Mouse (Mus musculus): ENCODE data around the gene Thap8. TPM values are rescaled to one million over a fixed set of nuclear protein-coding genes. Genes with fewer than 3 reads are reported as not detected.

Thap8 gene
- polyA plus RNA-seq, 1 experiment = 0.21 TPM

DNA sequence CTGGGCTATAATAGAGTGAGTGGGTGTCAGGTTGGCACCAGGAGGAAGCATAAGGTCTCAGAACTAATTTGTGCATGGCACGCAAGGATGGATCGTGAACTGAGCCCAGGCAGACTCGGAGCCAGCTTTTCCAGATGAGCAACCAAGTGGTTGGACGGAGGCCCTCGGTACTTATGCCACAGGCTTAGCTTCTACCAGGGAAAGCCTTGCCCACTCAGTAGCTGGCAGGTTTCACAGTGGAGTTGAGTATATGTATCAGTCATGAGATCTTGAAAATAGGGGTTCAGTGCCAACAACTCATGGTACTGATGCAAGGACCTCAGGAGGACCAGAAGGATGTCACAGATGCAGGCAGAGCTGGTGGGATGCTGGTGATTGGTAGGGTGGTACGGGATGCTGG, 55.8 kb downstream of the Thap8 start:
- Histone ChIP-seq H3K4me3 (replicated peaks; ENCODE audit: extremely low read depth, low read depth, low read length) (no peak overlapping the region), H3K4me1 (ENCODE audit: control insufficient read depth, insufficient read depth, low read length) (no peaks in the 10 kb centered on the region; the same call in 1 of the 2 replicates)
- no peak for DNase-seq
- TF ChIP-seq CTCF (IDR thresholded peaks at IDR 0.05; ENCODE audit: insufficient read depth, low read length) = no peak
- no peak for TF ChIP-seq POLR2A (IDR thresholded peaks at IDR 0.05; ENCODE audit: borderline replicate concordance, extremely low read depth, low read depth, low read length)
- WGBS = 78% methylated on average over 6 of the region's 6 CpGs

DNA sequence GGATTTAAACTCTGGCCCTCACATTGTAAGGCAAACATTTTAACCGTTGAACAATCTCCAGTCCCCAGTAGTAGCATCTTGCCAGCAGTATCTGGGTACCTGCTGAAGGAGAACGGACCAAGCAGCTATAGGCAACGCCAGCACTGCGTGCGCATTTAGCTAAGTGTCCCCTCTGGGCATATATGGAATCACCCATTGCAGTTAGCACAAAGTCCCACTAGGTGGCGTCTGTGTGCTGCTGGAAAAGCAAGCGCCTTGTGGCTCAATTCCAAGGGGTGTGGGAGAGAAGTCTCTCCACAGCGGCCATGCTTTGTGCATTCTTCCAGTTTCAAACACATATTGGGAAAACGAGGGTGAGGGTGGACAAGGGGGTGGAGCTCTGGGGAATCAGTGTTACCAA, 56.5 kb downstream of the Thap8 start:
- TF ChIP-seq CTCF (IDR thresholded peaks at IDR 0.05; ENCODE audit: insufficient read depth, low read length) = peak; percentile 88
- TF ChIP-seq POLR2A (IDR thresholded peaks at IDR 0.05; ENCODE audit: borderline replicate concordance, extremely low read depth, low read depth, low read length) = no peak
- 4% methylated on average over 9 of the region's 9 CpGs for WGBS
- Histone ChIP-seq H3K4me3 (replicated peaks; ENCODE audit: extremely low read depth, low read depth, low read length) (no peak overlapping the region), H3K4me1 (ENCODE audit: control insufficient read depth, insufficient read depth, low read length) (no peaks in the 10 kb centered on the region; the same call in 1 of the 2 replicates)
- peak; percentile 68 for DNase-seq

DNA sequence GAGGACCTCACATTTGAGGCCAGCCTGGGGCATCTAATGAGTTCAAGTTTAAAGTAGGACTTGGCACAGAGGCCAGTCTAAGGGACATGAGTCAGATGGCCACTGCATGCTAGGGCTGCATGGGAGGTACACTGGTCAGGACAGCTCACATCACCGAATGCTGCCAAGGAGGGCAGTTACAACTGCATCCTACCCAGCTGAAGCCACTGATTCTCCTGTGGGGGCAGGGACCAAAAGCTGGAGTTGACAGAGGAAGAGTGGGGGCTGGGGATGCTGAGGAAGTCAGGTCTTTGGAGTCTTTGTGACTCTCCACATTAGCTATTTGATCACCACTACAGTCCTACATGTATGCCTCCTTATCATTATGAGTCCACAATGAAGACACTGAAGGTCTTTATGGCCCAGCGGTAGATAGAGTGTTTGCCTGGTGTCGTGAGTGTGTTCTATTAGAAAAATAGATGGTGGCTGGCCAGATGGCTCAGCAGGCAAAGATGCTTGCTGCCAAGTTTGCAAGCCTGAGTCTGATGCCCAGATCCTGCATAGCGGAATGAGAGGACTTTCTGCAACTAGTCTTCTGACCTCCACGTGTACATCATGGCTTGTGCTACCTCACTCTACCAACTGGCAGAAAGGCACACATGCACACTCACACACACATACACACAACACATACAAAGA, 59.7 kb downstream of the Thap8 start:
- TF ChIP-seq CTCF (IDR thresholded peaks at IDR 0.05; ENCODE audit: insufficient read depth, low read length) = no peak
- TF ChIP-seq POLR2A (IDR thresholded peaks at IDR 0.05; ENCODE audit: borderline replicate concordance, extremely low read depth, low read depth, low read length) = no peak
- Histone ChIP-seq H3K4me1 (ENCODE audit: control insufficient read depth, insufficient read depth, low read length) (no peaks in the 10 kb centered on the region), H3K4me3 (replicated peaks; ENCODE audit: extremely low read depth, low read depth, low read length) (no peak overlapping the region)
- DNase-seq = no peak
- WGBS = 60% methylated on average over 5 of the region's 5 CpGs

Other genes with a start within 250 kb of the Thap8 start
- 3.6 and 4.9 TPM in 2 replicates for gene Zfp14, start 228.7 kb upstream of the Thap8 start, polyA plus RNA-seq (2012; rRNA removed)
- gene Zfp82, start 207.2 kb upstream of the Thap8 start, polyA plus RNA-seq (2012; rRNA removed) = 0.31 and 1.0 TPM in 2 replicates
- not detected in 2 replicates for gene Gm26920, start 189.7 kb upstream of the Thap8 start, polyA plus RNA-seq (2012; rRNA removed)
- 1.1 and 1.2 TPM in 2 replicates for gene Zfp566, start 189.6 kb upstream of the Thap8 start, polyA plus RNA-seq (2012; rRNA removed)
- 11.4 and 17.6 TPM in 2 replicates for gene Zfp260, start 185.3 kb upstream of the Thap8 start, polyA plus RNA-seq (2012; rRNA removed)
- gene Zfp382, start 158.2 kb upstream of the Thap8 start, polyA plus RNA-seq (2012; rRNA removed) = 0.88 and 1.8 TPM in 2 replicates
- gene Zfp146, start 110.3 kb upstream of the Thap8 start, polyA plus RNA-seq (2012; rRNA removed) = 9.5 and 14.8 TPM in 2 replicates
- 14.1 and 42.3 TPM in 2 replicates for gene Cox7a1, start 96.0 kb upstream of the Thap8 start, polyA plus RNA-seq (2012; rRNA removed)
- gene Capns1, start 81.3 kb upstream of the Thap8 start, polyA plus RNA-seq (2012; rRNA removed) = 784 and 1,083 TPM in 2 replicates
- gene Polr2i, start 48.1 kb upstream of the Thap8 start, polyA plus RNA-seq (2012; rRNA removed) = 95.6 and 110 TPM in 2 replicates
- 38.4 and 41.6 TPM in 2 replicates for gene Tbcb, start 47.8 kb upstream of the Thap8 start, polyA plus RNA-seq (2012; rRNA removed)
- not detected in 2 replicates for gene Ovol3, start 44.4 kb upstream of the Thap8 start, polyA plus RNA-seq (2012; rRNA removed)
- 15.9 and 24.9 TPM in 2 replicates for gene Wdr62, start 325 bp downstream of the Thap8 start, polyA plus RNA-seq (2012; rRNA removed)
- 7.7 and 7.9 TPM in 2 replicates for gene Clip3, start 11.6 kb downstream of the Thap8 start, polyA plus RNA-seq (2012; rRNA removed)
- 141 and 163 TPM in 2 replicates for gene Alkbh6, start 28.6 kb downstream of the Thap8 start, polyA plus RNA-seq (2012; rRNA removed)
- gene Syne4, start 34.7 kb downstream of the Thap8 start, polyA plus RNA-seq (2012; rRNA removed) = 14.5 and 21.5 TPM in 2 replicates
- 0.50 and 0.55 TPM in 2 replicates for gene E130208F15Rik, start 41.6 kb downstream of the Thap8 start, polyA plus RNA-seq (2012; rRNA removed)
- 14.2 and 21.4 TPM in 2 replicates for gene Sdhaf1, start 43.8 kb downstream of the Thap8 start, polyA plus RNA-seq (2012; rRNA removed)
- gene Lrfn3, start 82.7 kb downstream of the Thap8 start, polyA plus RNA-seq (2012; rRNA removed) = 8.7 and 10.9 TPM in 2 replicates
- gene Tyrobp, start 133.7 kb downstream of the Thap8 start, polyA plus RNA-seq (2012; rRNA removed) = 328 and 425 TPM in 2 replicates
- gene Hcst, start 139.8 kb downstream of the Thap8 start, polyA plus RNA-seq (2012; rRNA removed) = 33.9 and 37.1 TPM in 2 replicates
- gene Nfkbid, start 141.6 kb downstream of the Thap8 start, polyA plus RNA-seq (2012; rRNA removed) = 7.2 and 8.6 TPM in 2 replicates
- 9.5 and 11.8 TPM in 2 replicates for gene Aplp1, start 165.4 kb downstream of the Thap8 start, polyA plus RNA-seq (2012; rRNA removed)
- not detected in 2 replicates for gene Kirrel2, start 177.6 kb downstream of the Thap8 start, polyA plus RNA-seq (2012; rRNA removed)
- not detected in 2 replicates for gene Nphs1, start 178.2 kb downstream of the Thap8 start, polyA plus RNA-seq (2012; rRNA removed)
- gene Prodh2, start 213.5 kb downstream of the Thap8 start, polyA plus RNA-seq (2012; rRNA removed) = 0.12 TPM in 1 of 2 replicates, not detected in the other